Mouse (Mus musculus) heart, postnatal 4 days (tissue): ENCODE measurements around the gene Rimklb. TPM values are rescaled to one million over a fixed set of nuclear protein-coding genes. Genes with fewer than 3 reads are reported as not detected.

Source experiments
- DNase-seq: peaks from one replicate; pipeline ENCODE4 v3.0.0; 2021
- total RNA-seq, 2 experiments: library from RNA; stranded (reverse); gene quantifications; 2 replicates each; pipeline ENCODE4 v1.2.3; 2021

Gene Rimklb
- total RNA-seq, 2 experiments from 2014 or later, result 0.38 to 1.6 TPM

GRCm38 (mm10) chr6:122416347-122416746 is 82.2 kb downstream of the Rimklb start:
- no peak for DNase-seq

- no peak for DNase-seq
Measured at GRCm38 (mm10) chr6:122411281-122411680, 87.3 kb downstream of the Rimklb start.

GRCm38 (mm10) chr6:122402240-122402639 is 96.3 kb downstream of the Rimklb start:
- peak; percentile 44 for DNase-seq

- no peak for DNase-seq
Measured at GRCm38 (mm10) chr6:122400263-122400662, 98.3 kb downstream of the Rimklb start.

Other genes with a start within 250 kb of the Rimklb start
- not detected for gene Klrg1, start 215.9 kb downstream of the Rimklb start, total RNA-seq
- 10 to 100 TPM; 53.4 to 54.6 TPM for gene M6pr, start 190.0 kb downstream of the Rimklb start, total RNA-seq
- 10 to 100 TPM; 32.6 to 36.5 TPM for gene Phc1, start 158.2 kb downstream of the Rimklb start, total RNA-seq
- 10 to 100 TPM; 54.8 to 64.5 TPM for gene Mfap5, start 7.1 kb upstream of the Rimklb start, total RNA-seq
- not detected for gene Aicda, start 55.0 kb upstream of the Rimklb start, total RNA-seq
- 1 to 10 TPM; 4.0 to 7.4 TPM for gene Apobec1, start 103.7 kb upstream of the Rimklb start, total RNA-seq
- not detected for gene Gdf3, start 111.3 kb upstream of the Rimklb start, total RNA-seq
- gene Dppa3, start 127.6 kb upstream of the Rimklb start, total RNA-seq, result not detected
- gene Nanog, start 208.7 kb upstream of the Rimklb start, total RNA-seq, result under 1 TPM; 0.38 to 0.41 TPM